Mouse (Mus musculus) cerebellum, postnatal 10 days (tissue): ENCODE data around the gene Gm13088.
"Not testable (repeated sequence)": the region's sequence is repeated elsewhere in the genome, so short reads cannot be mapped to it uniquely, and the experiment has no call there.

ENCODE experiments used
- DNase-seq, 2 experiments: peaks; one replicate each; pipeline ENCODE4 v3.0.0; 2021; ENCODE audit warnings: mixed read lengths in 2 of 2

Gm13088 gene

DNA sequence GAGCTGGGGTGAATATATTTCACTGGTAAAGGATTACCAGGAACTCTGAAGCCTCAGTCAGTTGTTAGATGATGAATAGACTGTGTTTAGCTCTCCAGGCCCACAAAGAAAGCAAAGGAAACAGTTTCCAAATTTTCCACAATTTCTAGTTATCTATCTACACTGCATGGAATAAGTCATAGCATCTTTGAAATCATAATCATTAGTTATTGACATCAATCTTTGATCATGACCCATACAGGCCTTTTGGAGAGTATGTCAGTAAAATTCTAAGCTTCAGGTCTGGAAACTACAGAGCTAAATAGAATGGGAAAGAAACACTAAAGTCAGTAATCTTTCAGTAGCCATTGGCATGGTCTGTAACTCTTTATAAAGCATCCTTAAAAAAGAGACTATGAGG, at the start of gene Gm13088:
TSS of gene Gm13088 (minus strand) at position 101 of the 400 bp plus-strand sequence.
- DNase-seq, result not testable (repeated sequence)

DNA sequence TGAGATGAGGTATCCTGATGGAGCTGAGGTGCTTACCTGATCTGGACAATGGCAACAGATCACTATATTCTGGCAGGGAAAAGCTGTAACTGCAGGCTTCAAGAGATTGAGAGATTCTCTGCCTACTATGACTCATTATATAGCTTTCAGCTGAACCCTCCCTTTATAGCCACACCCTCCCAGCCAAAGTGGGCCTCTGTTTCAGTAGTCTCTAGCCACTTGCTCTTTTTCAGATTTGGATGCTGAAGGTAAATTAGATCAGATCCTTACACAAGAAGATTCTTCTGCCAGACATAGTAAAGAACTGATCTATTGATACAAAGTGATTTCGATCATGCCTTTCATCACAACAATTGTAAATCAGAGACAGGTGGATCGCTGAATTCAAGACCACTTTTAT, 45.6 kb upstream of the Gm13088 start, which contains the start of gene Gm13089:
TSS of gene Gm13089 (minus strand) at position 101 of the 400 bp plus-strand sequence.
- DNase-seq, result no peak

DNA sequence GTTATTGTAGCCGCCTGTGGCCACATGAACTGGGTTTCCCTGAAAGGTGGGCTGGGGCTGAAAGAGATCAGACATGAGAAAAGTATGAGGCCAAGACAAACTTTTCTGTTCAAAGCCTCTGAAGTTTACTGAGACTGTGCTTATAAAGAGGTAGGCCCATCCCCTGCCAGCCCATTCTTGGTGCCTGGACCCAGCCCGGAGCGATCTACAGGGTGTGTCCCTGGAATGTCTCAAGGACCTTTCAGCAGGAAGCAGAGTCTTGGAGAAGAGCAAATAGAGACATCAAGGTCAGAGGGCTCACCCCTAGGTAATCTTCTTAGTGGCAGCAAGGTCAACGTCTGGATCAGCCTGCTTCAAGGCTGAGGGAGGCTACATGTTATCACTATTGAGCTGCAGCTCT, 38.9 kb downstream of the Gm13088 start:
- not testable (repeated sequence) for DNase-seq

DNA sequence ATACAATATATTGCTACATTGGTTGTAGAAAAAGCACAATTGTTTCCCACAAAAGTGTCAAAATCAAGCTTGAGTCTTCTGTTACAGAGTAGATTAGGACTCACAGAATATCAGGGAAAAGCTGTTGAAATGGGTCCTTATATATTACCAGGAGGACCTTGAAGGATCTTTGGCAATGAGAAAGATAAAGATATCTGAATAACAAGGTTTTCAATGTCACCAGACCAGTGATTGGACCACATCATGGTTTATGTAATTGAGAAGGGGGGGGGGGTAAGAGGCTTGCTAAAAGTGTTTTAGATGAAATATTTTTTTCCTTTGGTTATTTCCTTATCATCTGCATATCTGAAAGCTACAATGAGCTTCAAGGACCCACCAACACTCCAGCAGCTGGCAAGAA, 42.3 kb downstream of the Gm13088 start, which contains the start of gene Gm13083:
TSS of gene Gm13083 (plus strand) at position 301 of the 400 bp plus-strand sequence.
- DNase-seq, result not testable (repeated sequence)

DNA sequence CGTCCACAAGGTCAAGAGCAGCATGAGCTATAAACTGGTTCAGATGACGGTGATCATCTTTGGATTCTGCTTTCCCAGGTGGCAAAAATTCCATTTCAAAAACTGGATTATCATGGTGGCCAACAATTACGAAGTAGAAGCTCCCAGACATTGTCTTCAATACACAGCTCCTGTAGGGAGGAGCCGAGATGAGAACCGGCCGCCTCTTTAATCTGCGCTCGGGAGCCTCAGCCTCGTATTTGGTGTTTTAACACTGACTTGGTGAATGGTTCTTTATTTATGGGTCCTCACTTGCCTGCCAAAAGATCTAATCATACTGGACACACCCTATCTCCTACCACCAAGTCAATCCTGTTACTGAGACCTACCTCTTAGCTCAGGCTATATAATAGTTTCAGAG, 45.1 kb downstream of the Gm13088 start:
- not testable (repeated sequence) for DNase-seq
